Mouse (Mus musculus) heart, adult 2 months (tissue): ENCODE results near the gene Smc5. TPM values are rescaled to one million over a fixed set of nuclear protein-coding genes. Genes with fewer than 3 reads are reported as not detected.

ENCODE experiments used
- DNase-seq, 2 experiments: peaks; one replicate each; pipeline ENCODE4 v3.0.0; 2021
- H3K27ac ChIP-seq: fragments of 200-600 bp; 2 replicates; pipeline ENCODE4 v1.8.1; 2022
- H3K27me3 ChIP-seq: fragments of 200-500 bp; 2 replicates; pipeline ENCODE4 v1.6.1; 2012; ENCODE audit warnings: mild to moderate bottlenecking, low read length, inconsistent platforms, mixed read lengths; ENCODE audit not compliant: control insufficient read depth, insufficient read depth
- H3K36me3 ChIP-seq: fragments of 200-500 bp; 2 replicates; pipeline ENCODE4 v1.6.1; 2012; ENCODE audit warnings: low read length, inconsistent platforms; ENCODE audit not compliant: control insufficient read depth, insufficient read depth
- H3K4me1 ChIP-seq: fragments of 200-500 bp; 2 replicates; pipeline ENCODE4 v1.6.1; 2011; ENCODE audit warnings: low read length; ENCODE audit not compliant: control insufficient read depth, insufficient read depth
- H3K4me3 ChIP-seq: fragments of 200-600 bp; 2 replicates; pipeline ENCODE4 v1.8.1; 2022
- H3K79me2 ChIP-seq: fragments of 200-500 bp; replicated peaks from 2 replicates; pipeline ENCODE4 v1.6.1; 2012; ENCODE audit warnings: mild to moderate bottlenecking, inconsistent platforms, low read length, moderate library complexity, mixed read lengths; ENCODE audit not compliant: control insufficient read depth, insufficient read depth
- H3K9ac ChIP-seq: fragments of 200-500 bp; 2 replicates; pipeline ENCODE4 v1.6.1; 2012; ENCODE audit warnings: low read depth, mild to moderate bottlenecking, control low read depth, inconsistent platforms, low read length, mixed read lengths
- CTCF ChIP-seq: fragments of 200-600 bp; IDR thresholded peaks from 2 replicates; pipeline ENCODE4 v1.8.1; 2022; ENCODE audit warnings: antibody characterized with exemption, mild to moderate bottlenecking, moderate library complexity
- EP300 ChIP-seq: fragments of 200-500 bp; IDR thresholded peaks from 2 replicates; pipeline ENCODE4 v1.6.1; 2011; ENCODE audit warnings: low read depth, low read length, control low read depth; ENCODE audit not compliant: insufficient read depth
- POLR2A ChIP-seq: fragments of 200-500 bp; IDR thresholded peaks from 2 replicates; pipeline ENCODE4 v1.6.1; 2011; ENCODE audit warnings: mild to moderate bottlenecking, low read depth, low read length, control low read depth; ENCODE audit not compliant: insufficient read depth
- WGBS: fragments of 180-500 bp; shearing (Covaris S2); methylation state at CpG from one replicate; pipeline ENCODE4 v1.1.7; 2018; 5-methylcytosine and 5-hydroxymethylcytosine counted together
- intact Hi-C: fragments of 180-260 bp; cut with DNase I; formaldehyde crosslinking; loops from one replicate; pipeline ENCODE4 v1.15.1; 2025
- polyA plus RNA-seq: library from polyadenylated mRNA; depleted of rRNA; stranded (reverse); fragments of >200 nt; gene quantifications from 2 replicates; pipeline ENCODE4 v1.2.3, GENCODE M21; 2012; rRNA removed
- total RNA-seq, 2 experiments: library from RNA; stranded (reverse); gene quantifications; 2 replicates each; pipeline ENCODE4 v1.2.3; 2021

Smc5 gene
- total and polyA plus RNA-seq, 3 experiments: 3.7 to 21.3 (median 20.2) TPM

DNA sequence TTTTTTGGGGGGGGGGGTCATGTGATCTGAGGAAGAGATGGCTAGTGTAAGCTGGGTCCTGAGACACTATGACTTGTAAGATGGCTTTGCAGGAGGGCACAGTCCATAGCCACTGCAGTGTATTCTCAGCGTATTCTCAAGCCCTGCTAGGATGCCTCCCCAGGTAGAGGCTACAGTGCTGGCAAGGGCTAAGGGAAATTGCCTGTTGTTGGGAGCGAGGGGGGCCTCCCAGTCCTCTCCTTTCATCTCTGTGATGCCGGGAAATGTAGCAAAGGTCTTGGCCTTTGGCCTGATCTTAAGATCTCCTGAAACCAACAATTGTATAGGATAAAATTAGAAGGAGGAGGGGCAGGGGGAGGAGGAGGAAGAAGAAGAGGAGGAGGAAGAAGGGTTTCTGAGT lies 110.3 kb downstream of the Smc5 start:
- no peak for DNase-seq
- TF ChIP-seq CTCF: no peak
- WGBS: 33% methylated on average over 3 of the region's 3 CpGs
- Histone ChIP-seq H3K79me2 (peaks cover 11% of the 10 kb centered on the region), H3K4me3 (no peak overlapping the region), H3K4me1 (peaks cover 31% of the 10 kb centered on the region), H3K27me3 (no peaks in the 10 kb centered on the region), H3K27ac (no peak overlapping the region; the same call in 1 of the 2 replicates), H3K9ac (peak overlapping the region; percentile 32; the same call in 1 of the 2 replicates), H3K36me3 (peaks cover 32% of the 10 kb centered on the region)
- intact Hi-C loops: loop anchor here (5.0 kb wide), 1 partner anchor 49 kb away; no protein-coding TSS in a partner anchor

- DNase-seq: no peak
- WGBS: 62% methylated on average over 6 of the region's 6 CpGs
- Histone ChIP-seq H3K4me1 (peaks cover 31% of the 10 kb centered on the region), H3K36me3 (peaks cover 32% of the 10 kb centered on the region), H3K27ac (peak overlapping the region; percentile 29), H3K9ac (no peak overlapping the region), H3K27me3 (no peaks in the 10 kb centered on the region), H3K4me3 (no peak overlapping the region), H3K79me2 (peaks cover 11% of the 10 kb centered on the region)
- TF ChIP-seq POLR2A (no peak), CTCF (no peak), EP300 (no peak)
- intact Hi-C loops: loop anchor here (5.0 kb wide), 1 partner anchor 49 kb away; no protein-coding TSS in a partner anchor
Observed at GRCm38 (mm10) chr19:23162877-23163276, 110.8 kb downstream of the Smc5 start.

DNA sequence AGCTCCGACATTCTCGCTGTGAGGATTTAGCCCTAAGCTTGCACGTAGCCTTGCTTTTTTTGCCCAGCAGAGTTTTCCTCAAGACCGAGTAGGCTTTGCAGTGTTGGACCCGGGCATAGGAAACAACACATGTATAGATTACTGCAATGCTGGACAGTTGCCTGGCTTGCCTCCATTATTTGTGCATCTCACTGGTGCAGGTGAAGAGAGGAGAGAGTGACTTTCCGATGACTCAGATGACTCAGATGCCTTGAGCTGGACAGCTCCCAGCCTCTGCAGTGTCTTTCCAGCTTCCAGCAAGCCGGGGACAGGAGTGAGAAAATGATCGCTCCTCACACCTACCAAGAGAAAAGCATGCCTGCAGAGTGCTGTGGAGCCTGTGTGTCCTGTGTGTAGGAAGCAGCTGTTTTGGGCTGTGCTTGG lies 111.3 kb downstream of the Smc5 start:
- Histone ChIP-seq H3K4me3 (no peak overlapping the region), H3K27me3 (no peaks in the 10 kb centered on the region), H3K9ac (no peak overlapping the region), H3K79me2 (peaks cover 11% of the 10 kb centered on the region), H3K36me3 (peaks cover 33% of the 10 kb centered on the region), H3K4me1 (peaks cover 31% of the 10 kb centered on the region), H3K27ac (peak overlapping the region; percentile 29)
- TF ChIP-seq CTCF (no peak), EP300 (0 out of 2 replicates have a peak, but pooled peaks have one; percentile 14), POLR2A (0 out of 2 replicates have a peak, but pooled peaks have one; percentile 15)
- intact Hi-C loops: loop anchor here (5.0 kb wide), 1 partner anchor 50 kb away; no protein-coding TSS in a partner anchor
- WGBS: 16% methylated on average over 8 of the region's 8 CpGs
- DNase-seq: no peak

DNA sequence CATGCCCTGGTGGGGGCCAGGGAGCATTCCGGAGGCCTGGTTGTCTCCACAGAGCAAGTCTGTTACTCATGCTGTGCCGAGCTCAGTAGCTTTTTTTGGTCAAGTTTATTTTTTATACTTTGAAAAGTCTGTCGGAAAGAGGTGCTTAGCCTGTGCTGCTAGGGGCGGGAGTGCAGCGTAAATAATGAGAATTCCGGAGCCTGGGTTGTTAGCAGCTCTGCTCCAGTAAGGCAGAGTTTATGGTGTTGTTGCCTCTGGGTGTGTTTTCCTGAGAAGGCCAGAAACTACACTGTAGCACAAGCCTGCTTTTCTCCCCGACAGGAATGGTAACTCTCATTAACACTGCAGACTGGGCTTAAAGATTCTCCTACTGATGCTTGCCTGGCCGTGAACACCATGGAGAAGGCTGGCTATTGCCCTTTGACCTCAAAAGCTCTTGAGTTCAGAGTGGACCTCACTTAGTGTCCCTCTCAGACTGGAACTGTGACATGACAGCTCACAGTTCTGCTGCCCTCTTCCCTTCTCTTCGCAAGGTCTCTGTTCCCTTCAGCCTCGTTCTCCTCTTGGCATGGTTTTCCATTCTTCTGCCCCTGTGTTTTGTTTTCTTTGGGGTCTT lies 113.8 kb downstream of the Smc5 start:
- no peak overlapping the region for H3K9ac ChIP-seq
- peaks cover 37% of the 10 kb centered on the region for H3K4me1 ChIP-seq
- peak overlapping the region; percentile 34 for H3K27ac ChIP-seq
- intact Hi-C loops: loop anchor here (5.0 kb wide), 1 partner anchor 52 kb away; no protein-coding TSS in a partner anchor
- 48% methylated on average over 10 of the region's 10 CpGs for WGBS
- no peaks in the 10 kb centered on the region for H3K27me3 ChIP-seq
- TF ChIP-seq CTCF (no peak), EP300 (no peak), POLR2A (no peak)
- peaks cover 29% of the 10 kb centered on the region for H3K36me3 ChIP-seq
- H3K79me2 ChIP-seq: peaks cover 15% of the 10 kb centered on the region
- no peak for DNase-seq
- H3K4me3 ChIP-seq: peak overlapping the region; percentile 9; the same call in 1 of the 2 replicates

Other genes starting within 250 kb of the Smc5 start
- 100 to 1,000 TPM; 121 to 142 TPM for gene Klf9, start 132.7 kb downstream of the Smc5 start, total RNA-seq
- gene Klf9, start 132.7 kb downstream of the Smc5 start, polyA plus RNA-seq: 40.3 and 47.1 TPM in 2 replicates
- 1 to 10 TPM; 1.8 to 2.6 TPM for gene Mamdc2, start 174.5 kb upstream of the Smc5 start, total RNA-seq
- gene Mamdc2, start 174.5 kb upstream of the Smc5 start, polyA plus RNA-seq: 2.4 and 3.0 TPM in 2 replicates